Mouse (Mus musculus) cerebellum, adult 2 months (tissue): Measurements from ENCODE around the gene Gm28305. TPM values are rescaled to one million over a fixed set of nuclear protein-coding genes. Genes with fewer than 3 reads are reported as not detected.

ENCODE experiments used
- DNase-seq, 2 experiments: peaks; one replicate each; pipeline ENCODE4 v3.0.0; 2021
- H3K27ac ChIP-seq: fragments of 200-500 bp; 2 replicates; pipeline ENCODE4 v1.5.1; 2012; ENCODE audit warnings: low read length, control low read depth, inconsistent platforms; ENCODE audit not compliant: insufficient read depth
- H3K27me3 ChIP-seq: fragments of 200-500 bp; 2 replicates; pipeline ENCODE4 v1.6.1; 2012; ENCODE audit warnings: inconsistent platforms, mild to moderate bottlenecking, low read length, moderate library complexity; ENCODE audit not compliant: control insufficient read depth, insufficient read depth
- H3K4me1 ChIP-seq: fragments of 200-500 bp; 2 replicates; pipeline ENCODE4 v1.6.1; 2011; ENCODE audit warnings: low read length; ENCODE audit not compliant: control insufficient read depth, insufficient read depth
- H3K4me3 ChIP-seq: fragments of 200-500 bp; replicated peaks from 2 replicates; pipeline ENCODE3; 2011; ENCODE audit warnings: mild to moderate bottlenecking, low read depth, low read length, control low read depth; ENCODE audit not compliant: insufficient read depth
- CTCF ChIP-seq: fragments of 200-500 bp; IDR thresholded peaks from 2 replicates; pipeline ENCODE4 v1.5.1; 2011; ENCODE audit warnings: low read depth, mild to moderate bottlenecking, control low read depth, low read length, moderate library complexity, borderline replicate concordance; ENCODE audit not compliant: insufficient read depth
- POLR2A ChIP-seq: fragments of 200-500 bp; IDR thresholded peaks from 2 replicates; pipeline ENCODE4 v1.6.1; 2011; ENCODE audit warnings: low read length, control low read depth, borderline replicate concordance; ENCODE audit not compliant: insufficient read depth
- WGBS: fragments of 180-500 bp; shearing (Covaris S2); methylation state at CpG from one replicate; pipeline ENCODE4 v1.1.7; 2018; 5-methylcytosine and 5-hydroxymethylcytosine counted together
- polyA plus RNA-seq: library from polyadenylated mRNA; depleted of rRNA; stranded (reverse); fragments of >200 nt; gene quantifications from 2 replicates; pipeline ENCODE4 v1.2.3, GENCODE M21; 2012; rRNA removed

The Gm28305 gene
- polyA plus RNA-seq, 1 experiment, result not detected

DNA sequence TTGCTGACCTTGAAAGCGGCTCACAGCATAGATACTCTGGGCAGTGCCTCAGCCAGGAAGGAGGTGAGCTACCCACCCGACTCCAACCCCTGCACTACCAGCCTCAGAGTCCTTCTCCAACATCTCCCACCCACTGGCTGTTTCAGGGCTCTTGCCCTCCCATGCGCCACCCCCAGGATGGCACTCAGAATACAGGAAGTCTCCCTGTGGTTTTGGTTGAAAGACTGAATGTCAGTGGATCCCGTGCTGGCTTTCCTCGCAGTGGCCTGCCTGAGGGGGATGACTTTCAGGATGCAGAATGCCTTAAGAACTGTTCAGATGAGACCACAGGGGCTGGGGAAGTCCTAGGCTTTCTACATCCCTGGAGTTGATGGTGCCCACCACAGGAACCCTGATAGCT is 82.6 kb downstream of the Gm28305 start:
- Histone ChIP-seq H3K4me3 (no peak overlapping the region), H3K27ac (no peak overlapping the region), H3K27me3 (no peaks in the 10 kb centered on the region), H3K4me1 (no peaks in the 10 kb centered on the region)
- TF ChIP-seq CTCF, result no peak
- TF ChIP-seq POLR2A, result no peak
- DNase-seq, result no peak
- 70% methylated on average over 5 of the region's 5 CpGs for WGBS

DNA sequence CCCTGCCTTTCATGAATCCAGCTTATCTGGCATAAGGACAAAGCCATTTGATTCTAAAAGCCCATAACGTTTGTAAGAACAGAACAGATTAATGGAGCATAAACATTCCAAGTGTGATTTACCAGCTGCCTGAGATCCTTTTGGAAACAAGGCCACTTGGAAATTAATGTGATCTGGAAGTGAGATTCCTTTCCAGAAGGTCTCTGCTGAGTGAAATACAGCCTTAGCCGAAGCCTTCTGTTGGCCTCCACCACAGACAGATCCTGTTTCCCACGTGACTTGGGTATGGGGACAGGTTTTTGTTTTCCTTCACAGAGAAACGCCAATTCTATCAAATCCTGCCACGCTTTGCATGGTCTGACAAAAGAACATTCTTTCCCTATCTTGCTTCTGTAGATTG is 83.2 kb downstream of the Gm28305 start:
- DNase-seq, result peak in 1 of 2 experiments; percentile 14
- no peak overlapping the region for H3K4me3 ChIP-seq
- WGBS, result 43% methylated on average over 5 of the region's 5 CpGs
- H3K27ac ChIP-seq, result no peak overlapping the region
- TF ChIP-seq POLR2A (no peak), CTCF (no peak)
- H3K4me1 ChIP-seq, result no peaks in the 10 kb centered on the region
- no peaks in the 10 kb centered on the region for H3K27me3 ChIP-seq

Other genes starting within 250 kb of the Gm28305 start
- gene Nphp3, start 38.1 kb upstream of the Gm28305 start, polyA plus RNA-seq, result 12.2 and 12.4 TPM in 2 replicates
- gene Uba5, start 22.5 kb downstream of the Gm28305 start, polyA plus RNA-seq, result 52.3 and 55.2 TPM in 2 replicates
- 28.1 and 29.7 TPM in 2 replicates for gene Acad11, start 22.7 kb downstream of the Gm28305 start, polyA plus RNA-seq
- 2.8 and 4.2 TPM in 2 replicates for gene Ackr4, start 86.3 kb downstream of the Gm28305 start, polyA plus RNA-seq
- 61.5 and 65.6 TPM in 2 replicates for gene Dnajc13, start 222.3 kb downstream of the Gm28305 start, polyA plus RNA-seq